Mouse (Mus musculus): Measurements from ENCODE around the gene Crlf1. TPM values are rescaled to one million over a fixed set of nuclear protein-coding genes. Genes with fewer than 3 reads are reported as not detected.

Crlf1 gene
- polyA plus RNA-seq, 1 experiment = 294 TPM

- TF ChIP-seq CEBPB (IDR thresholded peaks at IDR 0.05; ENCODE audit: low read depth) = peak; percentile 87
- no peak for TF ChIP-seq FOSL1 (IDR thresholded peaks at IDR 0.05; ENCODE audit: insufficient read depth, low read length, poor library complexity, severe bottlenecking)
- no peak for TF ChIP-seq USF1 (IDR thresholded peaks at IDR 0.05; ENCODE audit: low read depth)
- no peak for TF ChIP-seq MYOG (IDR thresholded peaks at IDR 0.05; ENCODE audit: control insufficient read depth, extremely low read depth, insufficient read length)
- no peak for TF ChIP-seq MAX (IDR thresholded peaks at IDR 0.05)
- peaks cover 84% of the 10 kb centered on the region for H3K79me3 ChIP-seq (ENCODE audit: low read depth)
- H3ac ChIP-seq (ENCODE audit: control insufficient read depth, insufficient read length, low read depth) = no peak overlapping the region
- H3K27me3 ChIP-seq (ENCODE audit: control insufficient read depth, insufficient read depth, insufficient read length) = no peaks in the 10 kb centered on the region
- H3K36me3 ChIP-seq (ENCODE audit: control insufficient read depth, insufficient read depth) = peaks cover 6% of the 10 kb centered on the region
- no peak overlapping the region for H3K4me3 ChIP-seq (ENCODE audit: insufficient read depth, poor library complexity, severe bottlenecking)
- H3K79me2 ChIP-seq (ENCODE audit: control insufficient read depth, insufficient read depth) = peaks cover 98% of the 10 kb centered on the region
Measured at GRCm38 (mm10) chr8:70544200-70544687, 51.3 kb downstream of the Crlf1 start.

GRCm38 (mm10) chr8:70546412-70546811, 53.5 kb downstream of the Crlf1 start:
- Histone ChIP-seq H3K36me3 (ENCODE audit: control insufficient read depth, insufficient read depth) (peaks cover 8% of the 10 kb centered on the region), H3K27me3 (ENCODE audit: control insufficient read depth, insufficient read depth, insufficient read length) (no peaks in the 10 kb centered on the region), H3ac (ENCODE audit: control insufficient read depth, insufficient read length, low read depth) (no peak overlapping the region), H3K79me3 (ENCODE audit: low read depth) (peaks cover 88% of the 10 kb centered on the region), H3K79me2 (ENCODE audit: control insufficient read depth, insufficient read depth) (peaks cover 100% of the 10 kb centered on the region), H3K4me3 (ENCODE audit: insufficient read depth, poor library complexity, severe bottlenecking) (no peak overlapping the region)
- TF ChIP-seq FOSL1 (IDR thresholded peaks at IDR 0.05; ENCODE audit: insufficient read depth, low read length, poor library complexity, severe bottlenecking) (no peak), CTCF (IDR thresholded peaks at IDR 0.05; ENCODE audit: control insufficient read depth, insufficient read depth, insufficient read length) (no peak), USF1 (IDR thresholded peaks at IDR 0.05; ENCODE audit: low read depth) (no peak), CEBPB (IDR thresholded peaks at IDR 0.05; ENCODE audit: low read depth) (no peak)

GRCm38 (mm10) chr8:70547762-70548161, 54.8 kb downstream of the Crlf1 start:
- peaks cover 100% of the 10 kb centered on the region for H3K79me2 ChIP-seq (ENCODE audit: control insufficient read depth, insufficient read depth)
- H3ac ChIP-seq (ENCODE audit: control insufficient read depth, insufficient read length, low read depth) = no peak overlapping the region
- H3K4me3 ChIP-seq (ENCODE audit: insufficient read depth, poor library complexity, severe bottlenecking) = no peak overlapping the region
- H3K27me3 ChIP-seq (ENCODE audit: control insufficient read depth, insufficient read depth, insufficient read length) = no peaks in the 10 kb centered on the region
- TF ChIP-seq MYOD1 (IDR thresholded peaks at IDR 0.05; ENCODE audit: control insufficient read depth, insufficient read length, low read depth) (no peak), CTCF (IDR thresholded peaks at IDR 0.05; ENCODE audit: control insufficient read depth, insufficient read depth, insufficient read length) (no peak), FOSL1 (IDR thresholded peaks at IDR 0.05; ENCODE audit: insufficient read depth, low read length, poor library complexity, severe bottlenecking) (no peak)
- H3K79me3 ChIP-seq (ENCODE audit: low read depth) = peaks cover 84% of the 10 kb centered on the region
- H3K36me3 ChIP-seq (ENCODE audit: control insufficient read depth, insufficient read depth) = peaks cover 8% of the 10 kb centered on the region

GRCm38 (mm10) chr8:70549412-70550184, 56.6 kb downstream of the Crlf1 start:
- peaks cover 8% of the 10 kb centered on the region for H3K36me3 ChIP-seq (ENCODE audit: control insufficient read depth, insufficient read depth)
- TF ChIP-seq MYOG (IDR thresholded peaks at IDR 0.05; ENCODE audit: control insufficient read depth, extremely low read depth, insufficient read length) (no peak), CTCF (IDR thresholded peaks at IDR 0.05; ENCODE audit: control insufficient read depth, insufficient read depth, insufficient read length) (no peak), USF1 (IDR thresholded peaks at IDR 0.05; ENCODE audit: low read depth) (no peak), MYOD1 (IDR thresholded peaks at IDR 0.05; ENCODE audit: control insufficient read depth, insufficient read length, low read depth) (no peak), CEBPB (IDR thresholded peaks at IDR 0.05; ENCODE audit: low read depth) (no peak), FOSL1 (IDR thresholded peaks at IDR 0.05; ENCODE audit: insufficient read depth, low read length, poor library complexity, severe bottlenecking) (no peak), MAX (IDR thresholded peaks at IDR 0.05) (no peak)
- H3ac ChIP-seq (ENCODE audit: control insufficient read depth, insufficient read length, low read depth) = no peak overlapping the region
- peaks cover 81% of the 10 kb centered on the region for H3K79me3 ChIP-seq (ENCODE audit: low read depth)
- H3K27me3 ChIP-seq (ENCODE audit: control insufficient read depth, insufficient read depth, insufficient read length) = no peaks in the 10 kb centered on the region
- no peak overlapping the region for H3K4me3 ChIP-seq (ENCODE audit: insufficient read depth, poor library complexity, severe bottlenecking)
- H3K79me2 ChIP-seq (ENCODE audit: control insufficient read depth, insufficient read depth) = peaks cover 100% of the 10 kb centered on the region

GRCm38 (mm10) chr8:70551558-70552161, 58.7 kb downstream of the Crlf1 start:
- TF ChIP-seq FOSL1 (IDR thresholded peaks at IDR 0.05; ENCODE audit: insufficient read depth, low read length, poor library complexity, severe bottlenecking) (no peak), CTCF (IDR thresholded peaks at IDR 0.05; ENCODE audit: control insufficient read depth, insufficient read depth, insufficient read length) (no peak), USF1 (IDR thresholded peaks at IDR 0.05; ENCODE audit: low read depth) (no peak), MYOD1 (IDR thresholded peaks at IDR 0.05; ENCODE audit: control insufficient read depth, insufficient read length, low read depth) (no peak), MYOG (IDR thresholded peaks at IDR 0.05; ENCODE audit: control insufficient read depth, extremely low read depth, insufficient read length) (no peak), CEBPB (IDR thresholded peaks at IDR 0.05; ENCODE audit: low read depth) (no peak), MAX (IDR thresholded peaks at IDR 0.05) (no peak)
- Histone ChIP-seq H3K36me3 (ENCODE audit: control insufficient read depth, insufficient read depth) (peaks cover 8% of the 10 kb centered on the region), H3K79me3 (ENCODE audit: low read depth) (peaks cover 64% of the 10 kb centered on the region), H3K27me3 (ENCODE audit: control insufficient read depth, insufficient read depth, insufficient read length) (no peaks in the 10 kb centered on the region), H3K4me3 (ENCODE audit: insufficient read depth, poor library complexity, severe bottlenecking) (no peak overlapping the region), H3ac (ENCODE audit: control insufficient read depth, insufficient read length, low read depth) (no peak overlapping the region), H3K79me2 (ENCODE audit: control insufficient read depth, insufficient read depth) (peaks cover 100% of the 10 kb centered on the region)

Measured in C2C12 (cell line).